ENCODE assay signal across 28 mouse cellular contexts in genomic region chr5:88680567-88680966, GRCm38 (mm10).
"Had no signal": no experiment of that assay in that cellular context is flagged by ENCODE, and none has a peak within 500 bp of the region (broad histone marks: within the 10 kb centered on the region; RNA-seq: fewer than 3 reads in every experiment).

No protein-coding gene starts in this region.

- H3K4me3 ChIP-seq: heart, adult 2 months; heart, embryonic 13.5 days; heart, embryonic 15.5 days; hindbrain, embryonic 10.5 days; hindbrain, embryonic 12.5 days; intestine, embryonic 15.5 days; layer of hippocampus, adult 2 months; left cerebral cortex, adult 2 months; limb, embryonic 10.5 days; limb, embryonic 12.5 days; liver, embryonic 13.5 days; liver, embryonic 15.5 days had no signal

- H3K4me2 ChIP-seq: heart, embryonic 11.5 days; heart, embryonic 13.5 days; heart, embryonic 15.5 days; hindbrain, embryonic 12.5 days; hindbrain, embryonic 14.5 days; intestine, embryonic 15.5 days; limb, embryonic 12.5 days; liver, embryonic 11.5 days; liver, embryonic 13.5 days; liver, embryonic 15.5 days had no signal

- H3K27me3 ChIP-seq: heart, embryonic 15.5 days; hindbrain, embryonic 12.5 days; intestine, embryonic 15.5 days had no signal

- ATAC-seq: hindbrain, embryonic 16.5 days; inflammation-experienced regulatory T-cells, adult 6 months; intestine, embryonic 15.5 days; intestine, postnatal 0 days had no signal

- H3K9me3 ChIP-seq: heart, embryonic 13.5 days; heart, embryonic 15.5 days; hindbrain, embryonic 10.5 days; hindbrain, embryonic 12.5 days; intestine, embryonic 15.5 days; limb, embryonic 10.5 days; limb, embryonic 12.5 days; liver, embryonic 13.5 days; liver, embryonic 15.5 days had no signal

- H3K27ac ChIP-seq: heart, adult 2 months; heart, embryonic 13.5 days; heart, embryonic 15.5 days; hindbrain, embryonic 10.5 days; hindbrain, embryonic 12.5 days; hindbrain, embryonic 14.5 days; intestine, embryonic 15.5 days; layer of hippocampus, adult 2 months; left cerebral cortex, adult 2 months; limb, embryonic 10.5 days; limb, embryonic 12.5 days; liver, embryonic 13.5 days; liver, embryonic 15.5 days had no signal

- H3K9ac ChIP-seq: heart, embryonic 13.5 days; heart, embryonic 15.5 days; hindbrain, embryonic 12.5 days; hindbrain, embryonic 14.5 days; intestine, embryonic 15.5 days; limb, embryonic 12.5 days; liver, embryonic 13.5 days; liver, embryonic 15.5 days had no signal

- H3K4me1 ChIP-seq: hindbrain, embryonic 12.5 days; intestine, embryonic 15.5 days had no signal

- H3K36me3 ChIP-seq: heart, embryonic 13.5 days; heart, embryonic 15.5 days; hindbrain, embryonic 10.5 days; hindbrain, embryonic 12.5 days; intestine, embryonic 15.5 days; limb, embryonic 10.5 days; limb, embryonic 12.5 days; liver, embryonic 13.5 days; liver, embryonic 15.5 days had no signal

- DNase-seq: gastrocnemius, postnatal 14 days; gastrocnemius, postnatal 36 days; heart, adult 2 months; heart, postnatal 14 days; heart, postnatal 36 days; kidney, adult 18-20 months; kidney, adult 8-10 months; kidney, postnatal 10 days; kidney, postnatal 25 days; kidney, postnatal 4 days; liver; liver, embryonic 13.5 days had no signal
